Mouse (Mus musculus): ENCODE measurements at regions not wholly inside any gene's neighbourhood (a gene's known extent, or its start where the extent isn't known, plus 50 kb on each side); places are given as distances from the start of the nearest gene placed in this dataset.
A peak's percentile ranks its signal among the peaks of the same experiment; 100 is the strongest.

DNA sequence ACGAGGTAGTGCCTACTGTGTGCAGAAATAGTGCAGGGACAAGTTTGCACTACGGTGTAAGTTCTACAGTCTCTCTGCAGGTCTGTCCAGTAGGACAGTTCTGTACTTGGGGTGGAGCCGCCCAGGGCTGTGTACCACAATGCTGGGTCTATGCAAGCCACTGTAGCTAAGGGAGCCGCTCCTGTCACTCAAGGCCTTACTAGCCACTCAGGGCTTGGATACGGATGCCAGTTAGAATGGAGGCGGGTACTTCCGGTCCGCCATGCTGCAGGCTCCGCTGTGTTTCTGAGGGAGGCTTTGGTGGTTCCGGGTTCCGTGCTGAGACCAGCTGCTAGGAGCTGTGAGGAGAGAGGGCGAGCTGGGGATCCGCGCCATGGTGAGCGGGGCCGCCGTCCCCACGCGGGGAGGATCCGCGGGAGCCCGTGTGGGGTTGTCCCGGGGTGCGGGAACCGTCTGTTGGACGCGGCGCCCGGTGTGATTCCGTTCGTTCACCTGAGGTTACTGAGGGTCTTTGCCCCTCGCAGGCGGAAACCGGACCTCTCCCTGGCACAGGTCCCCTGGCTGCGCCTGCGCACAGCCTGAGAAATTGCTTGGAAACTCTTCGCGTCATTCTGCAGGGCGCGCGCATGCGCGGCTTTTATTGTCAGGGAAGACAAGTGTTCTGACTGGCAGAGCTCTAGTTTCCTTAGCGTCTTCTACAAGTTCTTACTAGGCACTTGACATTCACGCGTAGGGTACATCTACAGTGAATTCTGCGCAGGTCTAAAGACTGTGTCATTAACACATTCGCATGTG lies 51.0 kb upstream of the Zfp873 start:
- DNase-seq = peak; percentile 81

All from adrenal gland, adult 2 months (tissue).